Mouse (Mus musculus) hindbrain, postnatal 0 days (tissue): ENCODE measurements around the gene BC030499. TPM values are rescaled to one million over a fixed set of nuclear protein-coding genes. Genes with fewer than 3 reads are reported as not detected.

Experiments used
- ATAC-seq: fragments of 200-750 bp; cut with Nextera tagmentation; 2 replicates; pipeline ENCODE4 v1.8.0; 2017; ENCODE audit warnings: mild to moderate bottlenecking, moderate TSS enrichment, moderate library complexity
- DNase-seq: peaks from one replicate; pipeline ENCODE4 v3.0.0-alpha.2; 2015; ENCODE audit warnings: low spot score
- H3K27ac ChIP-seq: fragments of 300-500 bp; sonication (generic); 2 replicates; pipeline ENCODE4 v1.5.1; 2014; ENCODE audit warnings: mild to moderate bottlenecking
- H3K27me3 ChIP-seq: fragments of 300-500 bp; sonication (generic); 2 replicates; pipeline ENCODE4 v1.6.1; 2014; ENCODE audit warnings: low read length, mixed read lengths; ENCODE audit not compliant: insufficient read depth
- H3K36me3 ChIP-seq: fragments of 300-500 bp; sonication (generic); 2 replicates; pipeline ENCODE4 v1.6.1; 2014; ENCODE audit warnings: low read length, mixed read lengths; ENCODE audit not compliant: insufficient read depth
- H3K4me1 ChIP-seq: fragments of 300-500 bp; sonication (generic); 2 replicates; pipeline ENCODE4 v1.6.1; 2014; ENCODE audit warnings: antibody characterized with exemption, low read length, mixed read lengths; ENCODE audit not compliant: insufficient read depth
- H3K4me2 ChIP-seq: fragments of 300-500 bp; sonication (generic); 2 replicates; pipeline ENCODE4 v1.6.1; 2014; ENCODE audit warnings: low read depth, mild to moderate bottlenecking, low read length, moderate library complexity, mixed read lengths
- H3K4me3 ChIP-seq: fragments of 300-500 bp; sonication (generic); 2 replicates; pipeline ENCODE4 v1.5.1; 2014; ENCODE audit warnings: low read length
- H3K9ac ChIP-seq: fragments of 300-500 bp; sonication (generic); replicated peaks from 2 replicates; pipeline ENCODE4 v1.6.1; 2014; ENCODE audit warnings: mild to moderate bottlenecking, low read length, moderate library complexity, mixed read lengths
- H3K9me3 ChIP-seq: fragments of 300-500 bp; sonication (generic); 2 replicates; pipeline ENCODE4 v1.6.1; 2016; ENCODE audit warnings: low read length, mixed read lengths
- CTCF ChIP-seq: IDR thresholded peaks from 2 replicates; pipeline ENCODE4 v1.5.1; 2016; ENCODE audit warnings: antibody characterized with exemption, control low read depth, low read depth
- WGBS: fragments of 180-500 bp; shearing (Covaris S2); extraction: QIAGEN DNeasy Blood & Tissue Kit; methylation state at CpG from one replicate; pipeline ENCODE4 v1.1.7; 2014; 5-methylcytosine and 5-hydroxymethylcytosine counted together
- polyA plus RNA-seq: library from polyadenylated mRNA; unstranded; fragments of >200 nt; fragmentation: Nextera tagmentation; extraction: Ambion mirVana; gene quantifications from 2 replicates; pipeline ENCODE4 v1.2.1, GENCODE M21; 2015
- total RNA-seq: library from RNA; depleted of rRNA; stranded (reverse); fragments of >200 nt; gene quantifications from 2 replicates; pipeline ENCODE4 v1.2.3, GENCODE M21; 2014

The BC030499 gene
- total and polyA plus RNA-seq, 2 experiments from 2014 or later = 0.10 TPM; not detected in 1

- Histone ChIP-seq H3K4me1 (0 out of 2 replicates have a peak, but pooled peaks cover 3% of the 10 kb centered on the region), H3K27ac (peak within 1 kb of the TSS; percentile 38), H3K9me3 (no peaks in the 10 kb centered on the region), H3K36me3 (no peaks in the 10 kb centered on the region), H3K4me3 (peak within 1 kb of the TSS; percentile 65), H3K4me2 (peak within 1 kb of the TSS; percentile 100), H3K9ac (peak within 1 kb of the TSS; percentile 47; the same call in 1 of the 2 replicates), H3K27me3 (no peaks in the 10 kb centered on the region)
- under 1% methylated on average over 49 of the region's 49 CpGs for WGBS
- DNase-seq = peak; percentile 94
- TF ChIP-seq CTCF = no peak
- ATAC-seq = peak; percentile 100
Measured at GRCm38 (mm10) chr11:78301357-78302084, 10.9 kb downstream of the BC030499 start, which contains the start of gene Spag5. TSS of gene Spag5 (plus strand) at chr11:78301529.

GRCm38 (mm10) chr11:78305272-78305671 is 14.6 kb downstream of the BC030499 start:
- no peak for DNase-seq
- H3K9me3 ChIP-seq = no peaks in the 10 kb centered on the region
- H3K9ac ChIP-seq = no peak overlapping the region
- TF ChIP-seq CTCF = no peak
- no peak for ATAC-seq
- 92% methylated on average over 4 of the region's 4 CpGs for WGBS
- no peak overlapping the region for H3K4me3 ChIP-seq
- H3K27ac ChIP-seq = no peak overlapping the region
- 0 out of 2 replicates have a peak, but pooled peaks cover 3% of the 10 kb centered on the region for H3K4me1 ChIP-seq
- H3K27me3 ChIP-seq = no peaks in the 10 kb centered on the region
- H3K4me2 ChIP-seq = no peak overlapping the region
- H3K36me3 ChIP-seq = no peaks in the 10 kb centered on the region

- 75% methylated on average over 8 of the region's 8 CpGs for WGBS
- DNase-seq (peak; percentile 56), ATAC-seq (peak; percentile 78; the same call in 1 of the 2 replicates)
- Histone ChIP-seq H3K27me3 (no peaks in the 10 kb centered on the region), H3K36me3 (no peaks in the 10 kb centered on the region), H3K4me1 (no peaks in the 10 kb centered on the region), H3K9me3 (no peaks in the 10 kb centered on the region), H3K9ac (no peak overlapping the region), H3K4me3 (no peak overlapping the region), H3K27ac (peak overlapping the region; percentile 37; the same call in 1 of the 2 replicates), H3K4me2 (no peak overlapping the region)
- TF ChIP-seq CTCF = no peak
Measured at GRCm38 (mm10) chr11:78310861-78311511, 20.3 kb downstream of the BC030499 start.

- WGBS = 78% methylated on average over 2 of the region's 2 CpGs
- Histone ChIP-seq H3K9me3 (no peaks in the 10 kb centered on the region), H3K4me3 (no peak overlapping the region)
Measured at GRCm38 (mm10) chr11:78313662-78314061, 23.0 kb downstream of the BC030499 start.

GRCm38 (mm10) chr11:78318411-78318810 is 27.8 kb downstream of the BC030499 start:
- Histone ChIP-seq H3K36me3 (no peaks in the 10 kb centered on the region), H3K27ac (peak overlapping the region; percentile 48; the same call in 1 of the 2 replicates), H3K27me3 (no peaks in the 10 kb centered on the region), H3K4me3 (no peak overlapping the region), H3K9me3 (no peaks in the 10 kb centered on the region), H3K4me2 (no peak overlapping the region), H3K9ac (no peak overlapping the region), H3K4me1 (no peaks in the 10 kb centered on the region)
- WGBS = 69% methylated on average over 2 of the region's 2 CpGs
- ATAC-seq (no peak), DNase-seq (peak; percentile 36)
- TF ChIP-seq CTCF = no peak

More at GRCm38 (mm10) chr11:78313662-78314061, 23.0 kb downstream of the BC030499 start:
- ATAC-seq = no peak
- H3K4me1 ChIP-seq = no peaks in the 10 kb centered on the region
- DNase-seq = no peak
- H3K27me3 ChIP-seq = no peaks in the 10 kb centered on the region
- H3K36me3 ChIP-seq = no peaks in the 10 kb centered on the region
- no peak overlapping the region for H3K4me2 ChIP-seq
- no peak for TF ChIP-seq CTCF
- no peak overlapping the region for H3K27ac ChIP-seq
- H3K9ac ChIP-seq = no peak overlapping the region

DNA sequence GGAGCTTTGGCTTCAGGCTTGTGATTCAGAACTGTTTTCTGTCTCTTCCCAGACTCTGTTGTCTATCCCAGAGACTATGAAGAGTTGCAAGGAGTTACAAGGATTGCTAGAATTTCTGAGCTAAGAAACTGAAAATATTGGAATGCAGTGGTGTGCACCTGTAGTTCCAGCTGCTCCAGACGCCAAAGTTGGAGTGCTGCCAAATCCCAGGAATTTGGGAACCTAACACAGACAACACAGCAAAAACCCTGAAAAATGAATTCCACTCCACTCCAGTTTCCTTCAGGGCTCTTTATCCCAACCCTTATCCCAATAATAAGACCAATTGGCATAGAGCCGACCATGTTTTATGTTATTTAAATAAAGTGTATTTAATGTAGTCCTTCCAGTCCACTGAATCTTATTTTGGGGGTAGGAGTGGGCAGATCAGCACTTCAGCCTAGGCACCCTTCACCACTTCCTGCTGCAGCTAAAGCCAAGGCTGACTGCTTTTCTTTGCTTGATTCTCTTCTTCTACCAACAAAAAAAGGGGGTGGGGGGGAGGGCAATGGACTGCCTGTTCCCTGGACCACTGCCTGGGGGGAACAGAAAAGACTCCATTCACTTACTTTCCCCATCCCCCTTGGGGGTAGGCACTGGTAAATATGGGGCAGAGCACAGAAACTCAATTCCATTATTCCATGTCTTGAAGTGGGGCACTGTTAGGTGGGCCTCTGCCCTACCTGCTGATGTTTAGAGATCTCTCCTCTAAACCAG is 31.6 kb downstream of the BC030499 start:
- H3K4me3 ChIP-seq = peak overlapping the region; percentile 31
- ATAC-seq = peak; percentile 71

More for the DNA sequence above, 31.6 kb downstream of the BC030499 start:
- H3K4me1 ChIP-seq = peaks cover 8% of the 10 kb centered on the region
- H3K27ac ChIP-seq = peak overlapping the region; percentile 86
- 33% methylated on average over 2 of the region's 2 CpGs for WGBS
- no peak overlapping the region for H3K9ac ChIP-seq
- no peaks in the 10 kb centered on the region for H3K36me3 ChIP-seq
- H3K27me3 ChIP-seq = no peaks in the 10 kb centered on the region
- peak overlapping the region; percentile 53 for H3K4me2 ChIP-seq
- H3K9me3 ChIP-seq = no peaks in the 10 kb centered on the region
- peak; percentile 76 for DNase-seq
- TF ChIP-seq CTCF = no peak
